Comparison of ENCODE assay signal across 22 mouse cellular contexts in the genomic region with DNA sequence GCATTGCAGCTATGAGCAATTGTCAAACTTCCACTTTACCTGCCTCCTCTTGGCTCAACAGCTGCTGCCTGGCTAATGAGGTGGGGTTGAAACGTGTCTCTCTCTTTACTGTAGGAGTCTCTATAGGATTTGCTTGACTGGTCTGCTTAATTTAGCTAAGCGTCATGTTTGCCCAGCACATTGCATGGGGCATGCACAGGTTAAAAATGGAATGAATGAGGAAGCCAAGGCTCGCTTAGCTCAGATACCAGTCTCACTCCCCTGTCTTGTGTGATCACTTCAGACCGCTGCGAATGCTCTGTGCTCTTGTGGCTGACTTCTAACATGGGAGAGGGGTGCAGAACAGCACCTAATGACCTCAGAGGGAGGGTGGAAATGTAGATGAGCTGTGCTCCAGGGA.
DNase-seq lines count a peak whose midpoint lies in the region; ATAC-seq lines count a peak whose summit lies in the region.
"Had no signal": no experiment of that assay in that cellular context is flagged by ENCODE, and none has a peak within 500 bp of the region (broad histone marks: within the 10 kb centered on the region; RNA-seq: fewer than 3 reads in every experiment).

No protein-coding gene starts in this region.

- no peaks in the 10 kb centered on the region for H3K36me3 ChIP-seq in kidney, embryonic 16.5 days (ENCODE audit: insufficient read depth, low read length)
- no peaks in the 10 kb centered on the region for H3K36me3 ChIP-seq in embryonic facial prominence, embryonic 14.5 days (ENCODE audit: control insufficient read depth, insufficient read depth, low read length)
- H3K36me3 ChIP-seq: embryonic facial prominence, embryonic 13.5 days; forebrain, embryonic 10.5 days; heart, embryonic 15.5 days had no signal

- no peak overlapping the region for H3K27ac ChIP-seq in kidney, embryonic 16.5 days (ENCODE audit: low read length)
- no peak overlapping the region for H3K27ac ChIP-seq in embryonic facial prominence, embryonic 14.5 days (replicated peaks; ENCODE audit: low read depth, low read length)
- H3K27ac ChIP-seq: embryonic facial prominence, embryonic 13.5 days; heart, adult 2 months; heart, embryonic 15.5 days; hindbrain, embryonic 14.5 days had no signal

- ATAC-seq in kidney, embryonic 16.5 days (ENCODE audit: low FRiP score, low TSS enrichment) = peak; percentile 87
- ATAC-seq in embryonic facial prominence, embryonic 14.5 days (ENCODE audit: low read depth) = no peak
- ATAC-seq: forebrain, embryonic 14.5 days had no signal

- H3K27me3 ChIP-seq in kidney, embryonic 16.5 days (ENCODE audit: insufficient read depth, low read length) = no peaks in the 10 kb centered on the region
- no peaks in the 10 kb centered on the region for H3K27me3 ChIP-seq in embryonic facial prominence, embryonic 14.5 days (replicated peaks; ENCODE audit: control insufficient read depth, insufficient read depth, low read length)
- H3K27me3 ChIP-seq: embryonic facial prominence, embryonic 13.5 days; heart, embryonic 15.5 days had no signal

- peaks cover 26% of the 10 kb centered on the region for H3K4me1 ChIP-seq in kidney, embryonic 16.5 days (ENCODE audit: insufficient read depth, low read length)
- peaks cover 4% of the 10 kb centered on the region; the same call in 1 of the 2 replicates for H3K4me1 ChIP-seq in embryonic facial prominence, embryonic 14.5 days (ENCODE audit: control insufficient read depth, insufficient read depth, low read length)

- H3K9ac ChIP-seq in kidney, embryonic 16.5 days (replicated peaks; ENCODE audit: low read length) = no peak overlapping the region
- H3K9ac ChIP-seq in embryonic facial prominence, embryonic 14.5 days (ENCODE audit: low read depth, low read length) = no peak overlapping the region
- H3K9ac ChIP-seq: embryonic facial prominence, embryonic 13.5 days; heart, embryonic 15.5 days; hindbrain, embryonic 14.5 days had no signal

- no peaks in the 10 kb centered on the region for H3K9me3 ChIP-seq in kidney, embryonic 16.5 days (ENCODE audit: low read length)
- H3K9me3 ChIP-seq in embryonic facial prominence, embryonic 14.5 days (ENCODE audit: control insufficient read depth, low read length) = no peaks in the 10 kb centered on the region
- H3K9me3 ChIP-seq: embryonic facial prominence, embryonic 13.5 days; forebrain, embryonic 10.5 days; heart, embryonic 15.5 days had no signal

- 43% methylated on average over 5 of the region's 5 CpGs for WGBS in kidney, embryonic 16.5 days
- WGBS in embryonic facial prominence, embryonic 14.5 days = 59% methylated on average over 5 of the region's 5 CpGs

- no peak overlapping the region for H3K4me2 ChIP-seq in kidney, embryonic 16.5 days (replicated peaks; ENCODE audit: low read depth, low read length)
- H3K4me2 ChIP-seq in embryonic facial prominence, embryonic 14.5 days (ENCODE audit: low read depth, low read length) = no peak overlapping the region
- H3K4me2 ChIP-seq: embryonic facial prominence, embryonic 13.5 days; heart, embryonic 11.5 days; heart, embryonic 15.5 days; hindbrain, embryonic 14.5 days had no signal

- DNase-seq in heart, adult 11 months = peak; percentile 83
- no peak for DNase-seq in heart, adult 18-20 months
- no peak for DNase-seq in kidney, postnatal 14 days
- DNase-seq in A20 (ENCODE audit: low read depth, low spot score) = peak; percentile 54
- DNase-seq in embryonic facial prominence, embryonic 14.5 days (ENCODE audit: low spot score) = peak; percentile 16
- DNase-seq in yolk sac, embryonic 10.5 days (ENCODE audit: low spot score) = no peak
- DNase-seq in cerebellum, adult 9-11 months = no peak
- DNase-seq: adrenal gland, adult 8-10 months; adrenal gland, postnatal 36 days; cerebellum, adult 8-10 months; cerebellum, postnatal 25 days; gastrocnemius, postnatal 36 days; heart, adult 2 months; heart, postnatal 14 days had no signal

- no peak overlapping the region for H3K4me3 ChIP-seq in kidney, embryonic 16.5 days (ENCODE audit: low read length)
- H3K4me3 ChIP-seq in embryonic facial prominence, embryonic 14.5 days (ENCODE audit: low read depth, low read length) = no peak overlapping the region
- H3K4me3 ChIP-seq: embryonic facial prominence, embryonic 13.5 days; erythroblast, embryonic 14.5 days; forebrain, embryonic 10.5 days; heart, adult 2 months; heart, embryonic 15.5 days had no signal

Comparison
In these comparisons a context has a peak if more than half of its experiments do, and no peak if none do; other contexts are left out.
1. DNase-seq: peak in heart, adult 11 months (single experiment), A20 (single experiment) and embryonic facial prominence, embryonic 14.5 days (single experiment); none in heart, adult 18-20 months (0 of 2), kidney, postnatal 14 days (single experiment), yolk sac, embryonic 10.5 days (single experiment) and cerebellum, adult 9-11 months (single experiment).